Mouse (Mus musculus) T-cell, adult 2 months (primary cell): ENCODE data around the gene Zbtb7b.

Experiments used
- DNase-seq: peaks from one replicate; pipeline ENCODE4 v3.0.0; 2022; ENCODE audit warnings: low spot score

Gene Zbtb7b

DNA sequence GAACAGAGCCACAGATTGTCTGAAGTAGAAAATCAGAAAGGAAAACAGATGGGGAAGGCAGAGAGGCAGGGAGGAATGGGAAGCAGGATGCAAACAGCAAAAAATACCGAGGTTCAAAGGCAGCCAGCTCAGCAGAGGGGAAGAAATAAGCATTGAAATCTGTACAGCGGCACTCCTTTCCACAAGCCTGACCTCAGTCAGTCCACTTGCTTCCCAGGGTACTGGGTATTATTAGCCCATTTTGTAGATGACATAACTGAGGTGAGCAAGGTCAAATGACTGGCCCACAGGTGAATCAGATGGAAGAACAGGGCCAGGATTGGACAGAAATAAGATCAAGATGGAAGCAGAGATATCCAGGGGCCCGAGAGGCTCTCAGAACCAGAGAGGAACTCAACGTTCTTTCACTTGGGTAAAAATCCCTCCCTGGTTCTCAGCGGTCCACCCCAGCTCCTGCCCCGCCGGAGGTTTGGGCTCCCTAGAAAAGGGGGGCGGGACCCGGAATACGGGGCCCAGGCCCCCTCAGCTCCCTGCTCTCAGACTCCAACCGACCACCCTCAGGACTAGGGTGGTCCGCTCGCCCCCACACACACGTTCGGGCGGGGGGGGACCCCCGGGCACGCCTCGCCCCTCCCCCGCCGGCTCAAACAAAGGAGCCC lies 57.4 kb downstream of the Zbtb7b start:
- no peak for DNase-seq

DNA sequence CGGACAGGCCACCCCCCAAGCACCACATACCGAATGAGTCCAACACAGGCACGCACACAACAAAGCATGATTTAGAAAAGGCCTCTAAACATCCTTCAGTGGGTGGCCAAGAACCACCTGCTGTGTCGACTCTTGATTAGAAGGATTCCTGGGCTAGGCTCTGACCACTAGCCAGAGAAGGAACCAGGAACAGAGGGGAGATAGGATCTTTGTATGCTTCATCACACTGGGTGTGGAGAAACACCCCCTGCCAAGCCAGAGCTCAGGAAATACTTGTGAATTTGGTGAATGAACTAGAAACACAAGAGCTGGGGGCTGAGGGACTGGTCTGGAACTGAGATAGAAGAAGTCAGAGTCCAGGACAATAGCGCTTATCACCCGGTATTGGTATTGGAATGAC lies 58.0 kb downstream of the Zbtb7b start:
- no peak for DNase-seq

DNA sequence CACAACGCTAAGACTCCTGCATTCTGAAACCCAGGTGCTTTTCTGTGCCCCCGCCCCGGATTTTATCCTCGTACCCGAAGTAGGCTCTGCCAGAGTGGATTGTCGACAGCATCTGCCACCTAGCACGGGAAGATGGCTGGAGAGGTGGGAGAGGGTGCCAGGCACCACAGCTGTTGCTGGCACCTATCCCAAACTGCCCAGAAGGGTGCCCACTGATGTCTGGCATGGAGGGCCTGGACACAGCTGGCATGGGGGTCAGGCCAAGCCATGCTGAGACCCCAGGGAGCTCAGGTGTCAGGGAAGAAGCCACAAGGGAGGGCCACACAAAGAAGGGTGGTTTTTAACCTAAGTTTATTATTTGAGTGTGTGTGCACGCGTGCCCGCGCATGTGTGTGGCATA lies 61.5 kb downstream of the Zbtb7b start:
- no peak for DNase-seq

DNA sequence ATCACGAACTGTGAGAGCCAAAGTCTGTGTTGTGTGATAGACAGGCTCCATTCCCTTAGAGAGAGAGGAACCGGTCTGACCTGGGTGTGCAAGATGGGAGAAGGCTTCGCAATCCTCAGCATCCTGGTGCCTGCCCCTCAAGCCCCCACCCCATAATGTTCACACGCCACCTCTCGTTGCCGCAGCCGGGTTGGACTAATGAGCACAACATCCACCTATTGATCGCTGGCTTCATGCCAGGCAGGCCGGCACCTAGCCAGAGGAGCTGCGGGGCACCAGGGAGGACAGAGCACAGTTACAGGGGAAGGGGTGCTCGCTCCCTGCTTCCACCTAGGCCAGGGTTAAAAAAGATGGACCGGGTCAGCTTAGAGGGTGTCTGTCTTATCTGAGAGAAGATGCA lies 62.1 kb downstream of the Zbtb7b start:
- DNase-seq = no peak

DNA sequence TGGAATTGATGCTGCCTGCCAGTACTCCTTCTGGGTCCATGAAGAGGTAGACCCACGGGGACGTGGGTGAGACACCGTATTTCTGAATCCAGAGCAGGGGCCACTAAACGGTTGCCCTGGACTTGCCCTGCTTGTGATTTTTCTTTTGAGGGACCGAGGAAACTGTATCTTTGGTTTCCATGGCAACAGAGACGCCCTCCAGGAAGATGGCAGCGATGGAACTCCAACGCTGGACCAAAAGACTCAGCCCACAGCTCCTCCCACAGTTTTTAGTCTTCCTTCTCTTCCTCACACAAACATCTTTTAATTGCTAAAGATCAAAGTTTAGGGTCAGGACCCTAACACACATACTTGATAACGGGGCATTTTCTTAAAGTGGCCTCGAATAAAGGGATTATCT lies 62.6 kb downstream of the Zbtb7b start:
- DNase-seq = no peak

DNA sequence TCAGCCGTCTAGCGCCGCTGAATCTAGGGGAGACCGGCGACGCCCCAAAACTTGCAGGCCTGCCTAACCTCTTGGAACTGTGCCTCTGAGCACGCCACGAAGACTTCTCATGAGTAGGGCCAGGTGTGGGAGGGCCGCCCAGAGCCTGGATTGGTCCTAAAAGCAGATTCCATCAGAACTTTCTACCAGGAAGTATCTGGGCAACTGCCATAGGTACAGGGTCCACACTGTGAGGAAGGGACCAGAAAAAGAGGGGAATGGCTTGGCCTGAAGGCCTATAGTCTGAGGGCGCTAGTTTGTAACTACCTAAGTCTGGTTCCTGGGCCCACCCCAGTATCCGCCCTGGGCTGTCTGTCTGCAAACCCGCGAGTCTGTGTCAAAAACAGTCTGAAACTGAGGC lies 63.0 kb downstream of the Zbtb7b start:
- no peak for DNase-seq

DNA sequence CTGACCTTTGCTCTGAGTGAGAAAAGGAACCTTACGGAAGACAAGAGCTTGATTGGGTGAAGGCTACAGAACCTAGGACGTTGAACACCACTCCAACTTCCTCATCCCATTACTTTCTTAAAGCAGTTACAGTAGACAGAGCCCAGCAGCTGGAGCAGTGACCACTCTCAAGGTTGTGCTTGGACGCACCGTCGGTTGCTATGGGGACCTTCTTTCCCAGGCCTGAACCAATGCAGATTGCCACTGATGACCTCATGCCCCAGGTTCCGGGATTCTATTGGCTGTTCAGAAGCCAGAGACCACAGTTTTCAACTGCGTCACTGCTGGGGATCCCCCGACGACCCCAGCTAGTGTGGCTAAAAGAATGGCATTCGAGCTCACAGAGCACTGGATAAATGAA lies 63.6 kb downstream of the Zbtb7b start:
- no peak for DNase-seq

DNA sequence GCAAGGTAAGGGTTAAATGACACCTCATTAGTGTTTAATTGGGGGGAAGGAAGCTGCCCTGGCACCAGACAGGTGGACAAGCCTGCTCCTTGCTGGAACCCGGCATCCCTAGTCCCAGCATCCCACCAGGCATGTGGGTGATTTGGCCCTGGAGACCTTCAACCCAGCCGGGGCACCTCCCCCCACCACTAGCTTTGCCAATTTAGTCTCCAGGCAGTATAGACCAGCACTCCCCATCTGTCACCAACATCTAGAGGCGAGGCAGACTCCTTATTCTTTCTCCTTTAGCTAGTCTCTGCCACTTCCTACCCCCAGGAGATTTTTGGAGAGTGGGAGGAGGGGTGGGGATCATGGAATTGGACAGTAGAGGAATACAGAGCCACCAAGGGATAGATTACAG lies 64.2 kb downstream of the Zbtb7b start:
- DNase-seq = no peak

DNA sequence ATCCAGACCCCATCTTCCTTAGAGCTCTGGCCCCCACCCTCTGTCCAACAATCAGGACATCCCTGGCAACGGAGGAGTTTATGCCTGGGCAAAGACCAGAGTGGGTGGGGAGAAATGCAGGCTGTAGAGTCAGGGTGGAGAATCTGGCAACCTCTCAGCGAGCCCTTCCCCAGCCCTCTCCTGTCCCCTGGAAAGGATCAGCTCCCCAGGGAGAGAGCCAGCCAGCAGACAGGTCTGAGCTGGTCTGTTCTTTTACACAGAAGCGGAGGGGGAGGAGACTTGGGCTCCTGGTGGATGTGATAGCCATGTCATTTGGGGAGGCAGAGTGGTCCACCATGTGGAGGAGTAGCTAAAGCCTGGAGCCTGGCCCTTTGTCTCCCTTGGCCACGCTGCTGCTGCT lies 66.0 kb downstream of the Zbtb7b start:
- DNase-seq = no peak
